Mouse (Mus musculus) lung, adult 2 months (tissue): ENCODE data around the gene Apex1.
"Not testable (repeated sequence)": the region's sequence is repeated elsewhere in the genome, so short reads cannot be mapped to it uniquely, and the experiment has no call there.

Experiments used
- CTCF ChIP-seq: fragments of 200-500 bp; IDR thresholded peaks from 2 replicates; pipeline ENCODE4 v1.5.1; 2011; ENCODE audit warnings: mild to moderate bottlenecking, low read length, control low read depth; ENCODE audit not compliant: insufficient read depth
- POLR2A ChIP-seq: fragments of 200-500 bp; IDR thresholded peaks from 2 replicates; pipeline ENCODE4 v1.6.1; 2011; ENCODE audit warnings: low read depth, mild to moderate bottlenecking, control low read depth, low read length, borderline replicate concordance; ENCODE audit errors: extremely low read depth

- not testable (repeated sequence) for TF ChIP-seq POLR2A, CTCF
Observed at GRCm38 (mm10) chr14:50905327-50905726, 19.4 kb upstream of the Apex1 start.
